In genomic region chr1:171631447-171631846, GRCm38 (mm10) we compare ENCODE assay signal across 7 mouse cellular contexts. TPM values are rescaled to one million over a fixed set of nuclear protein-coding genes. Genes with fewer than 3 reads are reported as not detected.
DNase-seq lines count a peak whose midpoint lies in the region; ATAC-seq lines count a peak whose summit lies in the region.

No protein-coding gene starts in this region.

- peak; percentile 52 for DNase-seq in layer of hippocampus, adult 11-12 months (ENCODE audit: low spot score)
- no peak for DNase-seq in layer of hippocampus, adult 9-10 months (ENCODE audit: low spot score)
- DNase-seq in MEL-GATA-1-ER (ENCODE audit: extremely low read depth, low read depth), result peak; percentile 51
- no peak for DNase-seq in thymus, postnatal 36 days
- no peak for DNase-seq in cerebellum, postnatal 25 days

- ATAC-seq in granulocyte monocyte progenitor cell, adult 5-6 weeks (replicated peaks; ENCODE audit: poor library complexity, severe bottlenecking), result peak; percentile 93
- peak; percentile 92 for ATAC-seq in megakaryocyte progenitor cell, adult 5-6 weeks (replicated peaks; ENCODE audit: poor library complexity)

RNA-seq across cellular contexts. Expression of gene Slamf7, which starts 21.4 kb away (rescaled TPM):
- total RNA-seq in granulocyte monocyte progenitor cell, adult 5-6 weeks (2014; fragmentation: Nextera tagmentation), result 0.64 TPM in 1 of 2 replicates, not detected in the other
- total RNA-seq in granulocyte monocyte progenitor cell, adult 5-6 weeks (2017), result 0.69 TPM in 1 of 2 replicates, not detected in the other
- 0.59 and 2.3 TPM in 2 replicates for total RNA-seq in megakaryocyte progenitor cell, adult 5-6 weeks (2015)
- 0.30 and 1.7 TPM in 2 replicates for total RNA-seq in megakaryocyte progenitor cell, adult 5-6 weeks (2017)

RNA-seq across cellular contexts. Expression of gene Ly9, which starts 24.2 kb away (rescaled TPM):
- total RNA-seq in granulocyte monocyte progenitor cell, adult 5-6 weeks (2014; fragmentation: Nextera tagmentation), result 19.8 and 22.0 TPM in 2 replicates
- total RNA-seq in granulocyte monocyte progenitor cell, adult 5-6 weeks (2017), result 22.3 and 29.9 TPM in 2 replicates
- total RNA-seq in megakaryocyte progenitor cell, adult 5-6 weeks (2015), result 18.9 and 20.7 TPM in 2 replicates
- 29.4 and 30.0 TPM in 2 replicates for total RNA-seq in megakaryocyte progenitor cell, adult 5-6 weeks (2017)

RNA-seq across cellular contexts. Expression of gene Cd48, which starts 50.4 kb away (rescaled TPM):
- total RNA-seq in granulocyte monocyte progenitor cell, adult 5-6 weeks (2014; fragmentation: Nextera tagmentation), result 167 and 179 TPM in 2 replicates
- 138 and 170 TPM in 2 replicates for total RNA-seq in granulocyte monocyte progenitor cell, adult 5-6 weeks (2017)
- 232 and 271 TPM in 2 replicates for total RNA-seq in megakaryocyte progenitor cell, adult 5-6 weeks (2015)
- total RNA-seq in megakaryocyte progenitor cell, adult 5-6 weeks (2017), result 103 and 113 TPM in 2 replicates

Comparison
In these comparisons a context has a peak if more than half of its experiments do, and no peak if none do; other contexts are left out.
1. DNase-seq: peak in layer of hippocampus, adult 11-12 months (single experiment) and MEL-GATA-1-ER (single experiment); none in layer of hippocampus, adult 9-10 months (single experiment), thymus, postnatal 36 days (0 of 2) and cerebellum, postnatal 25 days (0 of 2).